Mouse (Mus musculus) heart, embryonic 11.5 days (tissue): ENCODE data around the gene Zfp423. TPM values are rescaled to one million over a fixed set of nuclear protein-coding genes. Genes with fewer than 3 reads are reported as not detected.

Source experiments
- ATAC-seq: fragments of 200-750 bp; cut with Nextera tagmentation; replicated peaks from 2 replicates; pipeline ENCODE4 v1.8.0; 2017; ENCODE audit warnings: moderate library complexity; ENCODE audit not compliant: insufficient number of reproducible peaks, low FRiP score, low TSS enrichment
- H3K27ac ChIP-seq: fragments of 300-500 bp; sonication (generic); 2 replicates; pipeline ENCODE4 v1.5.1; 2014; ENCODE audit warnings: mild to moderate bottlenecking, low read depth, low read length
- H3K27me3 ChIP-seq: fragments of 300-500 bp; sonication (generic); 2 replicates; pipeline ENCODE4 v1.6.1; 2014; ENCODE audit warnings: mild to moderate bottlenecking, low read length, mixed read lengths; ENCODE audit not compliant: control insufficient read depth, insufficient read depth
- H3K36me3 ChIP-seq: fragments of 300-500 bp; sonication (generic); 2 replicates; pipeline ENCODE4 v1.6.1; 2014; ENCODE audit warnings: mild to moderate bottlenecking, low read length, moderate library complexity, mixed read lengths; ENCODE audit not compliant: control insufficient read depth, insufficient read depth
- H3K4me1 ChIP-seq: fragments of 300-500 bp; sonication (generic); 2 replicates; pipeline ENCODE4 v1.6.1; 2014; ENCODE audit warnings: low read length; ENCODE audit not compliant: control insufficient read depth, insufficient read depth
- H3K4me2 ChIP-seq: fragments of 300-500 bp; sonication (generic); 2 replicates; pipeline ENCODE4 v1.6.1; 2014; ENCODE audit warnings: mild to moderate bottlenecking, moderate library complexity
- H3K4me3 ChIP-seq: fragments of 300-500 bp; sonication (generic); 2 replicates; pipeline ENCODE4 v1.5.1; 2014; ENCODE audit warnings: low read depth, low read length
- H3K9ac ChIP-seq: fragments of 300-500 bp; sonication (generic); 2 replicates; pipeline ENCODE4 v1.6.1; 2014; ENCODE audit warnings: mild to moderate bottlenecking, low read depth, low read length, moderate library complexity
- H3K9me3 ChIP-seq: fragments of 300-500 bp; sonication (generic); replicated peaks from 2 replicates; pipeline ENCODE4 v1.6.1; 2016; ENCODE audit warnings: low read length; ENCODE audit not compliant: control insufficient read depth
- WGBS: fragments of 180-500 bp; shearing (Covaris S2); extraction: QIAGEN DNeasy Blood & Tissue Kit; methylation state at CpG from one replicate; pipeline ENCODE4 v1.1.7; 2014; ENCODE audit not compliant: insufficient replicate concordance; 5-methylcytosine and 5-hydroxymethylcytosine counted together
- polyA plus RNA-seq: library from polyadenylated mRNA; unstranded; fragments of >200 nt; fragmentation: Nextera tagmentation; extraction: Ambion mirVana; gene quantifications from 2 replicates; pipeline ENCODE4 v1.2.1, GENCODE M21; 2014

Zfp423 gene
- polyA plus RNA-seq, 1 experiment from 2014 or later = 8.2 TPM

DNA sequence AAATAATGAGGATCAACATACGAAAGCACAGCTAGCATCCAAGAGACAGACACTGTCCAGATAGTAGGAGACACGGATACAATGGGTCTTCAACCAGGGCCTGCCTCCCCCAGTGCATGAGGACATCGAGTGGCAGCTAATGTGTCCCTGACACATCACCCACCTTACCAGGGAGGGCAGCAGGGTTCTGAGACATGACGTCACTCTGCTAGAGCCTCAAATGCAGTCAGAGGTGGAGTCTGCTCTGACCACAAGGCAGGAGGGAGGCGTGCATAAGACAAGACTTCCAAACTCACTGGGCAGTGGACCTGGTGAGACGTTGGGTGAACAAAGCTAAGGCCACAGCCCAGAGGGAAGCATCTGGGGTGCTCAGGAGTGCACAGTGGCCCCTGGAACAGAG, 148.6 kb downstream of the Zfp423 start:
- WGBS = 67% methylated on average over 6 of the region's 6 CpGs
- H3K4me1 ChIP-seq = 0 out of 2 replicates have a peak, but pooled peaks cover 5% of the 10 kb centered on the region
- no peak overlapping the region for H3K9ac ChIP-seq
- no peak overlapping the region for H3K4me3 ChIP-seq
- H3K27me3 ChIP-seq = no peaks in the 10 kb centered on the region
- no peaks in the 10 kb centered on the region for H3K9me3 ChIP-seq
- no peak overlapping the region for H3K27ac ChIP-seq
- H3K36me3 ChIP-seq = no peaks in the 10 kb centered on the region
- H3K4me2 ChIP-seq = no peak overlapping the region
- no peak for ATAC-seq

DNA sequence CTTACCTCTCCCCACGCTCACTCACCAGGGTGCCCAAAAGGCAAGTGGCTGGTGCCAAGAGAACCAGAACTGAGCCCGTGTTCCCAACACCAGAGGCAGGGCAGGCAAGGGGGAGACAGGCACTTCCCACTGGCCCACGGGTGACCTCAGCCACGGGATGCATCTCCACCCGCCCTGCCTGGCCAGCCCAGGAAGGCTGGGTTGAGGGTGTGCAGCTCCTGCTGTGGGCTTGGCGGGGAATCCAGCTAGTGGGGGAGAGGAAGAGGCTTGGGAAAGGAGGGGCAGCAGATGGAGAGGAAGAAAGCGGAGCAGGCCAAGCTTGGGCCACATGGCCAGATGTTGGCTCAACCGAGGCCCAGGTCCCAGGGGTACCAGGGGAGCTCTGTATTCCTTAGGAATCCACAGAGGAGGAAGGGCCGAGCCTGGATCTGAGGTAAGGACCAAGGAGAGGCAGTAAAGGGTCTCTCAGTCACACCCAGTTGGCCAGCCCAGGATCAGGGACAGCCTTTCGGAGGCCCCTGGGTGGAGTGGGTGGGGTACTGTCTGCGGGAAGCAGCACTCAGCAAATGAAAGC, 155.0 kb downstream of the Zfp423 start:
- H3K27me3 ChIP-seq = no peaks in the 10 kb centered on the region
- WGBS = 34% methylated on average over 11 of the region's 11 CpGs
- no peaks in the 10 kb centered on the region for H3K9me3 ChIP-seq
- no peak overlapping the region for H3K27ac ChIP-seq
- no peaks in the 10 kb centered on the region for H3K36me3 ChIP-seq
- H3K4me2 ChIP-seq = no peak overlapping the region
- ATAC-seq = 0 out of 2 replicates have a peak, but pooled peaks have one; percentile 27
- peaks cover 10% of the 10 kb centered on the region for H3K4me1 ChIP-seq
- no peak overlapping the region for H3K4me3 ChIP-seq
- H3K9ac ChIP-seq = no peak overlapping the region

DNA sequence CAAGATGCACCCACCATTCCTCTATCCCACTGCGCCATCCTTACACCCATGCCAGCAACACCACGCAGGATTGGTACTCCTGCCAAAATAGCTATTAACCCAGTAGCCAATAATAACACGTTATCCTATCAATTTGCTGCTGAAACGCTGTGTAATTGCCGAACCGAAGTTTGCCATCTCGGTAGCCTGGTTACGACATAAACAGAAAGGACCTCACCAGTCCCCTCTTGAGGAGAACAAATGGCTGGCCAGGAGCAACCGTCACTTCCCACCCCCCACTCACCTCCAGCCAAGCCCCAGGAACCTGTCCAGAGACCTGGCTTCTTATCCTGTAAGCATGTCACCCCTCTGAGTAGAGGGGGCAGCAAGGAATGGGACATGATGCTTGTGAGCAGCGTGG, 156.0 kb downstream of the Zfp423 start:
- Histone ChIP-seq H3K27ac (no peak overlapping the region), H3K9me3 (no peaks in the 10 kb centered on the region), H3K4me1 (peaks cover 10% of the 10 kb centered on the region), H3K36me3 (no peaks in the 10 kb centered on the region), H3K27me3 (no peaks in the 10 kb centered on the region), H3K9ac (no peak overlapping the region), H3K4me2 (no peak overlapping the region), H3K4me3 (no peak overlapping the region)
- 60% methylated on average over 10 of the region's 10 CpGs for WGBS
- no peak for ATAC-seq

DNA sequence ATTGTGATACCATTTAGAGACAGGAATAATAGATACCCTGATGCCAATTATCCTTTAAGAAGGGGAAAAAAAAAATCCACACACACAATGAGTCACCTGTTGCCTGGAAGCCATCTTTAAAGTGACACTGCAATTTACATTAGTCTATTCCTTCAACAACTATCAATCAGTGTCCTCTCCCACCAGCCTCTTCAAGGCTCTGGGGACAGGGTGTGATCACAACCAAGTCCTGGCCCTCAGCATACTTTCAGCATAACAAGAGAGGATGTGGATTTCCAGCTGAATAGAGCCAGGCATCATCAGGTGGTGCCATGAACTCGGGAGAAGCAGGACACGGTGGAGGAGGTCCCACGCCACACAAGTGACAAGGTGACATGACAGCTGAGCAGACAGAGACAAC, 156.8 kb downstream of the Zfp423 start:
- ATAC-seq = no peak
- no peak overlapping the region for H3K4me3 ChIP-seq
- H3K27ac ChIP-seq = no peak overlapping the region
- H3K9me3 ChIP-seq = no peaks in the 10 kb centered on the region
- H3K27me3 ChIP-seq = no peaks in the 10 kb centered on the region
- H3K4me2 ChIP-seq = no peak overlapping the region
- H3K9ac ChIP-seq = no peak overlapping the region
- H3K36me3 ChIP-seq = no peaks in the 10 kb centered on the region
- WGBS = 43% methylated on average over 3 of the region's 3 CpGs
- H3K4me1 ChIP-seq = peaks cover 10% of the 10 kb centered on the region

DNA sequence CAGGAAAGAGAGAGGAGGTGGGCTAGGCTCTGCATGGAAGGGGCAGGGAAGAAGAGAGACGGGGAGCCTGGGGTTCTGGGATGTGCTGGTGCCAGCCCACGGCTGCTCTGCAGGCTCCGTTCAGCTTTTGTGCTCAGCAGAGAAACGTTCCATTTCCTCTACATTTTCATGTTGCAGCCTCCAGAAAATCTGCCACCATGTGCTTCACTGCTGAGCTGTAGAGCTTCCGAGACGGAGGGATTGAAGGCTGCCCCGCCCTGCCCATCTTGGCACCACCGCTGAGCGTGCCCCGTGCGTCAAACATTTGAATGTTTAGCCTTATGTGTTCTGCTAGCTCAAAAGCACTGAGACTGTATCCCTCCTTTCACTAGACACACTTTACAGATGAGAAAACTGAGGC, 159.3 kb downstream of the Zfp423 start:
- Histone ChIP-seq H3K9me3 (no peaks in the 10 kb centered on the region), H3K9ac (no peak overlapping the region), H3K4me3 (no peak overlapping the region), H3K27ac (no peak overlapping the region), H3K4me2 (no peak overlapping the region), H3K4me1 (peaks cover 8% of the 10 kb centered on the region), H3K27me3 (no peaks in the 10 kb centered on the region), H3K36me3 (no peaks in the 10 kb centered on the region)
- no peak for ATAC-seq
- WGBS = 79% methylated on average over 11 of the region's 11 CpGs

DNA sequence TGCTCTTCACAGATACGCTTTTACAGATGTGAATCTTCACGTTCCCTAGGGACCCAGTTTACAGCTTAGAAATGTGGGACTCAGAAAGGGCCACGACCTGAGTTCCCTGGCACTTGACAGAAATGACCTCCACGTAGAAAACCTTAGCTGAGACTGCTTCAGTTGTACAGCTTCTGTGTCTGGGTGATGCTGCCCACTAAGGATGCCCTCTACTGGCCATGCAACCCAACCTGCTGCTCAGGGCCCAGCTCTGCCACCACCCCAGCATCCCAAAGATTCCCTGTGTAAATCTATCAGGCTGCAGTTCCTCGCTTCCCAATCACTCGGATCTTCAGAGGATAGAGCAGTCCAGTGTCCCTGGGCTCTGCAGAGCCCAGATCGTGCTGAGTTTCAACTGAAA, 163.2 kb downstream of the Zfp423 start:
- no peak for ATAC-seq
- H3K9ac ChIP-seq = no peak overlapping the region
- 61% methylated on average over 7 of the region's 7 CpGs for WGBS
- H3K27me3 ChIP-seq = no peaks in the 10 kb centered on the region
- no peak overlapping the region for H3K4me3 ChIP-seq
- H3K9me3 ChIP-seq = no peaks in the 10 kb centered on the region
- H3K36me3 ChIP-seq = no peaks in the 10 kb centered on the region
- no peak overlapping the region for H3K27ac ChIP-seq
- H3K4me2 ChIP-seq = no peak overlapping the region
- H3K4me1 ChIP-seq = no peaks in the 10 kb centered on the region

DNA sequence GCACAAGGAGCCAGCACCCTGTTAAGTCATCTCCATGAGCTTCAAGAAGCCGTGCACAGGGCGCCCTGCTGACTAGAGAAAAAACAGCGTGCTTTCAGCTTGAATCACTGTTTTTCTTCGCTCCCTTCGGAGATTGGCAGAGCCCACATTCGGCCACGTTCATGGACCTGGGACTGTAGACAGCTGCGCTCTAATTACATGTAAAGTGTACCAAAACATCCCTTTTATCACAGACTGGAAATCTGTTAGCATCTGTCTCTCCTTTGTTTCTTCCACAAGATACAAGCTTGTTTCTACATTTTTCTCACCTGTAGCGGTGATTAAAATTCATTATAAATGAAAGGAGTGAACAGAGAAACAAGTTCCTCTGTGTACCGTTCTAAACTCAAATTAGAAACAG, 164.8 kb downstream of the Zfp423 start:
- Histone ChIP-seq H3K27ac (no peak overlapping the region), H3K4me2 (no peak overlapping the region), H3K4me3 (no peak overlapping the region), H3K27me3 (no peaks in the 10 kb centered on the region), H3K9me3 (no peaks in the 10 kb centered on the region), H3K9ac (no peak overlapping the region), H3K4me1 (no peaks in the 10 kb centered on the region), H3K36me3 (no peaks in the 10 kb centered on the region)
- 77% methylated on average over 10 of the region's 10 CpGs for WGBS
- ATAC-seq = no peak

DNA sequence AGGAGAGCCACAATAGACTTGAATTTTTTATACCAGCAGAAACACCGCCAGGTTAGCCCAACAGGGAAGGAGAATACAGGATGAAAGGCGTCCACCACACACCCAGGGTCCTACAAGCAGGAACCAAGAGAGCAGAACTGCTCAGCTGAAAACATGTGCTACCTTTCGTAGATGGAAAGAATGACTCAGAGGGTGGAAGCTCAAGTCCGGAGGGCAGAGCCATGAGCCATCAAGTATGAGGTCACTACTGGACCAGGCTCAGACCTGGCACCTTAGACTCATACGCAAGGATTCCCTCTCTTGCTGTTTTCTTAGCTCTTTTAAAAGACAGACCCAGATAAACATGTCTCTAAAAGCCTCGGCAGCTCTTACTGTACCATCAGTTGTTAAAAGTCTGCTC, 168.3 kb downstream of the Zfp423 start:
- no peak overlapping the region for H3K4me3 ChIP-seq
- 52% methylated on average over 6 of the region's 6 CpGs for WGBS
- no peaks in the 10 kb centered on the region for H3K36me3 ChIP-seq
- no peaks in the 10 kb centered on the region for H3K9me3 ChIP-seq
- no peaks in the 10 kb centered on the region for H3K4me1 ChIP-seq
- H3K4me2 ChIP-seq = no peak overlapping the region
- ATAC-seq = no peak
- H3K27me3 ChIP-seq = no peaks in the 10 kb centered on the region
- H3K27ac ChIP-seq = no peak overlapping the region
- no peak overlapping the region for H3K9ac ChIP-seq

DNA sequence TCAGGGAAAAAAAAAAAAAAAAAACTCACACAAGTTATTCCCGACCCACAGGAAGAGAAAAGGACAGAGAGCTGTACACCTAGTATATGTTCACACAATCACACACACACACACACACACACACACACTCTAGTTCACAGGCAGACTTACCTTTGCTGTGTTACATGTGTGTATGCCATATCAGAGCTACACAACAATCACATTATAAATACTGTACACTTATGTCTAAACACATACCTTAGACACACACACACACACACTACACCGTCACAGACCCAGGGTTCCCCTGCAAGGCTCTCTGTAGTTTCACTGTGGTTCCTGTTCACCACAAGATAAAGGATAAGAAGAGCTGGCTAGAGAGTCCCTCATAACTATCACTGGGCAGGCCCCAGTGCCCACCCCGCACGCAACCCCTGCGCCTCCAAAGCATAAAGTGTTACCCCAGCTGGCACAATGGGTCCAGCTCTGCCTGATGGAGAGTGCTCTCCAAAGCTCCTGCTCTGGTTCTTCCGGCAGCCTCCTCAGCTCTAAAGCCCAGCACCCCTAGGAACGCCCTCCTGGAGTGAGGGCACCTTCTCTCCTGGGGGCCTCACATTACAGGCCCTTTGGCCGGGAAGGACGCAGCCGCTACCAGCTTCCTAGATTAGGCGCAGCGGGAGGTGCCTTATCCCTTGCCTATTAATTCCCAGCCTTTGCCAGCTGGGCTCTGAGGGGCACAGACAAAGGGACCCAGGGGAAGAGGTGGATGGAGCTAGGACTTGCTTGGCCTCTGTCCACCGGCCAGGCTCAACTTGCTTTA, 174.6 kb downstream of the Zfp423 start:
- Histone ChIP-seq H3K9ac (no peak overlapping the region), H3K27ac (no peak overlapping the region), H3K4me1 (peaks cover 9% of the 10 kb centered on the region), H3K4me3 (no peak overlapping the region), H3K9me3 (no peaks in the 10 kb centered on the region), H3K36me3 (0 out of 2 replicates have a peak, but pooled peaks cover 3% of the 10 kb centered on the region), H3K27me3 (no peaks in the 10 kb centered on the region), H3K4me2 (no peak overlapping the region)
- no peak for ATAC-seq
- WGBS = 72% methylated on average over 13 of the region's 13 CpGs
